Mouse (Mus musculus) kidney, adult 9 months (tissue): Measurements from ENCODE around the gene Dennd2d.

Experiments used
- DNase-seq: peaks from one replicate; pipeline ENCODE4 v3.0.0; 2022

Gene Dennd2d

GRCm38 (mm10) chr3:106496996-106497395 lies 14.8 kb downstream of the Dennd2d start:
- no peak for DNase-seq

- no peak for DNase-seq
Measured at GRCm38 (mm10) chr3:106500510-106500909, 18.3 kb downstream of the Dennd2d start.

GRCm38 (mm10) chr3:106502892-106503291 lies 20.7 kb downstream of the Dennd2d start:
- DNase-seq: no peak

GRCm38 (mm10) chr3:106510669-106511068 lies 28.5 kb downstream of the Dennd2d start:
- no peak for DNase-seq

GRCm38 (mm10) chr3:106515016-106515415 lies 32.8 kb downstream of the Dennd2d start:
- DNase-seq: no peak

- DNase-seq: no peak
Measured at GRCm38 (mm10) chr3:106522730-106523129, 40.5 kb downstream of the Dennd2d start.

- DNase-seq: no peak
Measured at GRCm38 (mm10) chr3:106526411-106526810, 44.2 kb downstream of the Dennd2d start.

- DNase-seq: no peak
Measured at GRCm38 (mm10) chr3:106528032-106528431, 45.8 kb downstream of the Dennd2d start.

- no peak for DNase-seq
Measured at GRCm38 (mm10) chr3:106533277-106533676, 51.1 kb downstream of the Dennd2d start.

GRCm38 (mm10) chr3:106544721-106545316 lies 62.6 kb downstream of the Dennd2d start:
- DNase-seq: no peak

GRCm38 (mm10) chr3:106547171-106547923 lies 65.1 kb downstream of the Dennd2d start, which contains the start of the genes Dram2 and Cept1:
TSS of gene Dram2 (plus strand) at chr3:106547798.
TSS of gene Cept1 (minus strand) at chr3:106547802.
- peak; percentile 97 for DNase-seq

- DNase-seq: peak; percentile 60
Measured at GRCm38 (mm10) chr3:106547924-106548539, 65.8 kb downstream of the Dennd2d start.

GRCm38 (mm10) chr3:106548971-106549370 lies 66.8 kb downstream of the Dennd2d start:
- peak; percentile 59 for DNase-seq
